Mouse (Mus musculus) CH12.LX (cell line): ENCODE measurements around the gene Pkp4. TPM values are rescaled to one million over a fixed set of nuclear protein-coding genes. Genes with fewer than 3 reads are reported as not detected.

Experiments
- DNase-seq: peaks from one replicate; pipeline ENCODE4 v3.0.0-alpha.2; 2013; ENCODE audit errors: extremely low read depth
- H3K27ac ChIP-seq: 2 replicates; pipeline ENCODE4 v1.5.1; 2012; ENCODE audit warnings: low read depth, mild to moderate bottlenecking, control low read depth, moderate library complexity; ENCODE audit not compliant: insufficient read depth
- H3K27me3 ChIP-seq: replicated peaks from 2 replicates; pipeline ENCODE3; 2012; ENCODE audit warnings: inconsistent platforms
- H3K36me3 ChIP-seq, 2 experiments: replicated peaks in 1 of 2; 2 replicates each; pipeline versions ENCODE3 to v1.6.1; 2012; ENCODE audit warnings: inconsistent platforms in 1 of 2, low read length in 1 of 2, mild to moderate bottlenecking in 1 of 2, mixed read lengths in 1 of 2, moderate library complexity in 1 of 2; ENCODE audit not compliant: control insufficient read depth in 1 of 2, insufficient read depth in 1 of 2
- H3K4me1 ChIP-seq, 2 experiments: 2 replicates each; pipeline ENCODE4 v1.6.1; 2012; ENCODE audit warnings: inconsistent platforms in 1 of 2, moderate library complexity in 1 of 2; ENCODE audit not compliant: insufficient read depth in 2 of 2, control insufficient read depth in 1 of 2
- H3K4me2 ChIP-seq: 2 replicates; pipeline ENCODE4 v1.6.1; 2012; ENCODE audit warnings: low read depth, mild to moderate bottlenecking, control low read depth; ENCODE audit not compliant: poor library complexity, insufficient read depth, severe bottlenecking
- H3K4me3 ChIP-seq, 3 experiments: fragments of 150-350 bp in 1 of 3; sonication (generic) in 1 of 3; replicated peaks in 1 of 3; 2 replicates each; pipeline versions ENCODE3 to v1.5.1; 2011 to 2012; ENCODE audit warnings: low read depth in 2 of 3, low read length in 2 of 3, mild to moderate bottlenecking in 2 of 3, moderate library complexity in 2 of 3, control low read depth in 1 of 3, improper control_type of control experiment in 1 of 3, inconsistent platforms in 1 of 3, mixed read lengths in 1 of 3; ENCODE audit not compliant: poor library complexity in 1 of 3
- H3K79me2 ChIP-seq: replicated peaks from 2 replicates; pipeline ENCODE4 v1.6.1; 2012; ENCODE audit warnings: mild to moderate bottlenecking, moderate library complexity; ENCODE audit not compliant: control insufficient read depth, poor library complexity, insufficient read depth, severe bottlenecking; ENCODE audit errors: extremely low read depth
- H3K9ac ChIP-seq: 2 replicates; pipeline ENCODE4 v1.6.1; 2012; ENCODE audit warnings: low read depth, mild to moderate bottlenecking, control low read depth, moderate library complexity; ENCODE audit not compliant: insufficient read depth
- H3K9me3 ChIP-seq: replicated peaks from 2 replicates; pipeline ENCODE3; 2012; ENCODE audit warnings: low read length, inconsistent platforms, mixed read lengths
- CHD2 ChIP-seq: IDR thresholded peaks from 2 replicates; pipeline ENCODE4 v1.6.1; 2011; ENCODE audit warnings: low read length, improper control_type of control experiment
- CTCF ChIP-seq, 2 experiments: IDR thresholded peaks in 1 of 2; conservative IDR thresholded peaks in 1 of 2; 2 replicates each; pipeline ENCODE4 v1.5.1; 2011 to 2012; ENCODE audit warnings: low read depth in 2 of 2, low read length in 2 of 2, improper control_type of control experiment in 1 of 2, inconsistent platforms in 1 of 2, mild to moderate bottlenecking in 1 of 2, moderate library complexity in 1 of 2
- EP300 ChIP-seq: IDR thresholded peaks from 2 replicates; pipeline ENCODE4 v1.6.1; 2011; ENCODE audit warnings: low read length, improper control_type of control experiment
- GABPA ChIP-seq: IDR thresholded peaks from 2 replicates; pipeline ENCODE4 v1.6.1; 2012; ENCODE audit warnings: low read depth, low read length, improper control_type of control experiment, inconsistent platforms; ENCODE audit not compliant: insufficient replicate concordance
- HCFC1 ChIP-seq: IDR thresholded peaks from 2 replicates; pipeline ENCODE4 v1.6.1; 2012; ENCODE audit warnings: low read depth, mild to moderate bottlenecking, inconsistent platforms, low read length, improper control_type of control experiment
- JUN ChIP-seq: IDR thresholded peaks from 2 replicates; pipeline ENCODE4 v1.6.1; 2011; ENCODE audit warnings: low read depth, mild to moderate bottlenecking, low read length, improper control_type of control experiment, moderate library complexity; ENCODE audit not compliant: insufficient read depth
- KAT2A ChIP-seq: IDR thresholded peaks from 2 replicates; pipeline ENCODE4 v1.6.1; 2012; ENCODE audit warnings: low read length, improper control_type of control experiment, inconsistent platforms; ENCODE audit not compliant: insufficient replicate concordance
- MAFK ChIP-seq: IDR thresholded peaks from 2 replicates; pipeline ENCODE4 v1.6.1; 2011; ENCODE audit warnings: low read length, improper control_type of control experiment; ENCODE audit not compliant: insufficient replicate concordance
- MAX ChIP-seq: IDR thresholded peaks from 2 replicates; pipeline ENCODE4 v1.6.1; 2011; ENCODE audit warnings: low read length, improper control_type of control experiment
- MAZ ChIP-seq: IDR thresholded peaks from 2 replicates; pipeline ENCODE4 v1.6.1; 2012; ENCODE audit warnings: low read depth, mild to moderate bottlenecking, inconsistent platforms, low read length, improper control_type of control experiment, moderate library complexity
- MYC ChIP-seq: IDR thresholded peaks from 2 replicates; pipeline ENCODE4 v1.6.1; 2011; ENCODE audit warnings: low read depth, mild to moderate bottlenecking, improper control_type of control experiment, low read length
- NELFE ChIP-seq: IDR thresholded peaks from 2 replicates; pipeline ENCODE4 v1.6.1; 2011; ENCODE audit warnings: low read depth, low read length, improper control_type of control experiment
- NRF1 ChIP-seq: IDR thresholded peaks from 2 replicates; pipeline ENCODE4 v1.6.1; 2014; ENCODE audit warnings: low read depth, mild to moderate bottlenecking, inconsistent platforms, low read length, improper control_type of control experiment, moderate library complexity
- PAX5 ChIP-seq: IDR thresholded peaks from 2 replicates; pipeline ENCODE4 v1.6.1; 2012; ENCODE audit warnings: low read length, inconsistent platforms, mixed read lengths
- POLR2A ChIP-seq: IDR thresholded peaks from 2 replicates; pipeline ENCODE4 v1.6.1; 2011; ENCODE audit warnings: low read depth, mild to moderate bottlenecking, improper control_type of control experiment, low read length
- RCOR1 ChIP-seq: conservative IDR thresholded peaks from 2 replicates; pipeline ENCODE4 v1.6.1; 2012; ENCODE audit warnings: low read depth, mild to moderate bottlenecking, inconsistent platforms, low read length, improper control_type of control experiment
- SIN3A ChIP-seq: IDR thresholded peaks from 2 replicates; pipeline ENCODE4 v1.6.1; 2012; ENCODE audit warnings: low read length, improper control_type of control experiment, inconsistent platforms
- TBP ChIP-seq: conservative IDR thresholded peaks from 2 replicates; pipeline ENCODE4 v1.6.1; 2011; ENCODE audit warnings: low read depth, low read length, improper control_type of control experiment
- UBTF ChIP-seq: IDR thresholded peaks from 2 replicates; pipeline ENCODE4 v1.6.1; 2012; ENCODE audit warnings: low read depth, mild to moderate bottlenecking, inconsistent platforms, low read length, improper control_type of control experiment, moderate library complexity
- USF1 ChIP-seq: IDR thresholded peaks from 2 replicates; pipeline ENCODE4 v1.6.1; 2014; ENCODE audit warnings: low read depth, mild to moderate bottlenecking, inconsistent platforms, low read length, improper control_type of control experiment
- ZC3H11A ChIP-seq: IDR thresholded peaks from 2 replicates; pipeline ENCODE4 v1.6.1; 2012; ENCODE audit warnings: low read depth, mild to moderate bottlenecking, inconsistent platforms, low read length, improper control_type of control experiment
- ZKSCAN1 ChIP-seq: IDR thresholded peaks from 2 replicates; pipeline ENCODE4 v1.6.1; 2012; ENCODE audit warnings: low read depth, inconsistent platforms, low read length, improper control_type of control experiment, borderline replicate concordance
- ZMIZ1 ChIP-seq: IDR thresholded peaks from 2 replicates; pipeline ENCODE4 v1.6.1; 2012; ENCODE audit warnings: low read depth, mild to moderate bottlenecking, inconsistent platforms, low read length, improper control_type of control experiment
- ZNF384 ChIP-seq: IDR thresholded peaks from 2 replicates; pipeline ENCODE4 v1.6.1; 2012; ENCODE audit warnings: low read depth, low read length, improper control_type of control experiment, inconsistent platforms
- dilution Hi-C: fragments of 300-500 bp; cut with MboI; formaldehyde crosslinking; loops from 2 replicates; pipeline ENCODE4 v1.14.3; 2020; ENCODE audit warnings: low sequenced_read_pairs; ENCODE audit not compliant: extremely low pct_unique_long_range_greater_than_20kb, extremely low pct_ligation_motif_present
- in situ Hi-C: fragments of 300-500 bp; cut with MboI; formaldehyde crosslinking; loops from 3 replicates; pipeline ENCODE4 v1.14.3; 2019; ENCODE audit warnings: low sequenced_read_pairs, low pct_ligation_motif_present, low pct_unique_long_range_greater_than_20kb, mixed read lengths
- polyA plus RNA-seq: library from polyadenylated mRNA; unstranded; fragments of >175 nt; gene quantifications from 2 replicates; pipeline ENCODE4 v1.2.1, GENCODE M21; 2012; ENCODE audit warnings: low read depth; ENCODE audit not compliant: insufficient read length
- total RNA-seq, 2 experiments: library from RNA; depleted of rRNA; stranded (reverse); fragments of 300-350 nt in 1 of 2; fragments of >200 nt in 1 of 2; gene quantifications; 2 replicates each; pipeline ENCODE4 v1.2.3; 2012 to 2014

Pkp4 gene
- total and polyA plus RNA-seq, 3 experiments: not detected

GRCm38 (mm10) chr2:59244273-59245097 is 83.8 kb downstream of the Pkp4 start:
- Histone ChIP-seq H3K27ac (no peak overlapping the region), H3K27me3 (no peaks in the 10 kb centered on the region), H3K4me3 (no peak overlapping the region), H3K9me3 (peaks cover 56% of the 10 kb centered on the region), H3K4me1 (no peaks in the 10 kb centered on the region), H3K36me3 (no peaks in the 10 kb centered on the region), H3K9ac (no peak overlapping the region), H3K4me2 (no peak overlapping the region), H3K79me2 (no peaks in the 10 kb centered on the region)
- TF ChIP-seq SIN3A (no peak), ZNF384 (no peak), KAT2A (no peak), MAX (no peak), NRF1 (no peak), MAZ (no peak), ZC3H11A (no peak), UBTF (no peak), PAX5 (no peak)
- dilution Hi-C loops (no loop called here), in situ Hi-C loops (no loop called here)
- DNase-seq: no peak

GRCm38 (mm10) chr2:59245098-59245388 is 84.4 kb downstream of the Pkp4 start:
- Histone ChIP-seq H3K4me2 (no peak overlapping the region), H3K27me3 (no peaks in the 10 kb centered on the region), H3K79me2 (no peaks in the 10 kb centered on the region), H3K36me3 (no peaks in the 10 kb centered on the region), H3K4me1 (no peaks in the 10 kb centered on the region), H3K9ac (no peak overlapping the region), H3K4me3 (no peak overlapping the region), H3K27ac (no peak overlapping the region), H3K9me3 (peaks cover 52% of the 10 kb centered on the region)
- dilution Hi-C loops: no loop called here
- TF ChIP-seq ZKSCAN1: no peak
- no peak for DNase-seq
- in situ Hi-C loops: no loop called here

- Histone ChIP-seq H3K4me3 (no peak overlapping the region), H3K4me1 (no peaks in the 10 kb centered on the region), H3K79me2 (no peaks in the 10 kb centered on the region), H3K27me3 (no peaks in the 10 kb centered on the region), H3K36me3 (no peaks in the 10 kb centered on the region), H3K9me3 (peaks cover 43% of the 10 kb centered on the region), H3K9ac (no peak overlapping the region), H3K27ac (no peak overlapping the region), H3K4me2 (no peak overlapping the region)
- no peak for TF ChIP-seq PAX5
- no peak for TF ChIP-seq JUN
- no peak for TF ChIP-seq ZMIZ1
- no peak for TF ChIP-seq MYC
- TF ChIP-seq HCFC1: no peak
- TF ChIP-seq MAFK: no peak
- no peak for TF ChIP-seq GABPA
- TF ChIP-seq NELFE: no peak
- no peak for TF ChIP-seq CTCF (conservative IDR thresholded peaks at IDR 0.05 in 1 of 2, IDR thresholded peaks at IDR 0.05 in 1 of 2; ENCODE audit: low read depth in 2 of 2, low read length in 2 of 2)
- no peak for TF ChIP-seq MAX
- no peak for TF ChIP-seq CHD2
- no peak for TF ChIP-seq RCOR1
- TF ChIP-seq TBP: no peak
- TF ChIP-seq POLR2A: no peak
- no peak for TF ChIP-seq EP300
- TF ChIP-seq UBTF: no peak
- no peak for TF ChIP-seq USF1
- no peak for TF ChIP-seq ZNF384
- in situ Hi-C loops (no loop called here), dilution Hi-C loops (no loop called here)
- DNase-seq: no peak
Measured at GRCm38 (mm10) chr2:59248806-59249205, 88.2 kb downstream of the Pkp4 start.
